Mouse (Mus musculus) kidney, adult 2 months (tissue): ENCODE measurements around the gene Pcca. TPM values are rescaled to one million over a fixed set of nuclear protein-coding genes. Genes with fewer than 3 reads are reported as not detected.

Experiments
- DNase-seq: peaks from one replicate; pipeline ENCODE4 v3.0.0; 2021
- H3K27ac ChIP-seq: fragments of 200-500 bp; 2 replicates; pipeline ENCODE4 v1.5.1; 2012; ENCODE audit warnings: low read depth, low read length, control low read depth, inconsistent platforms; ENCODE audit not compliant: insufficient read depth
- H3K27me3 ChIP-seq: fragments of 200-500 bp; replicated peaks from 2 replicates; pipeline ENCODE4 v1.6.1; 2012; ENCODE audit warnings: mild to moderate bottlenecking, moderate library complexity, low read length, inconsistent platforms; ENCODE audit not compliant: control insufficient read depth, insufficient read depth
- H3K36me3 ChIP-seq: fragments of 200-500 bp; 2 replicates; pipeline ENCODE4 v1.6.1; 2012; ENCODE audit warnings: mild to moderate bottlenecking, moderate library complexity, low read length, inconsistent platforms; ENCODE audit not compliant: control insufficient read depth, insufficient read depth
- H3K4me1 ChIP-seq: fragments of 200-500 bp; 2 replicates; pipeline ENCODE4 v1.6.1; 2011; ENCODE audit warnings: low read length; ENCODE audit not compliant: control insufficient read depth, insufficient read depth
- H3K4me3 ChIP-seq: fragments of 200-500 bp; 2 replicates; pipeline ENCODE4 v1.5.1; 2011; ENCODE audit warnings: mild to moderate bottlenecking, low read depth, low read length, control low read depth; ENCODE audit not compliant: insufficient read depth
- CTCF ChIP-seq: fragments of 200-500 bp; conservative IDR thresholded peaks from 2 replicates; pipeline ENCODE4 v1.5.1; 2011; ENCODE audit warnings: low read depth, mild to moderate bottlenecking, control low read depth, low read length, moderate library complexity, mixed read lengths; ENCODE audit not compliant: insufficient read depth, insufficient read length
- POLR2A ChIP-seq: fragments of 200-500 bp; IDR thresholded peaks from one replicate; pipeline ENCODE4 v1.6.1; 2011; ENCODE audit warnings: low read depth, low read length, control low read depth
- WGBS: fragments of 180-500 bp; shearing (Covaris S2); methylation state at CpG from one replicate; pipeline ENCODE4 v1.1.7; 2018; 5-methylcytosine and 5-hydroxymethylcytosine counted together
- polyA plus RNA-seq: library from polyadenylated mRNA; depleted of rRNA; stranded (reverse); fragments of >200 nt; gene quantifications from 2 replicates; pipeline ENCODE4 v1.2.3, GENCODE M21; 2012

Pcca gene
- polyA plus RNA-seq, 1 experiment, result 77.1 TPM

- TF ChIP-seq CTCF (no peak), POLR2A (no peak)
- DNase-seq, result no peak
- H3K4me1 ChIP-seq, result no peaks in the 10 kb centered on the region
- H3K27me3 ChIP-seq, result no peaks in the 10 kb centered on the region
- H3K27ac ChIP-seq, result no peak overlapping the region
- H3K4me3 ChIP-seq, result no peak overlapping the region
- H3K36me3 ChIP-seq, result no peaks in the 10 kb centered on the region
- 94% methylated on average over 7 of the region's 7 CpGs for WGBS
Observed at GRCm38 (mm10) chr14:122687398-122687797, 153.3 kb downstream of the Pcca start.

GRCm38 (mm10) chr14:122688378-122688777 is 154.3 kb downstream of the Pcca start:
- H3K36me3 ChIP-seq, result no peaks in the 10 kb centered on the region; the same call in 1 of the 2 replicates
- no peak overlapping the region for H3K27ac ChIP-seq
- no peak for TF ChIP-seq CTCF
- TF ChIP-seq POLR2A, result no peak
- DNase-seq, result no peak
- no peaks in the 10 kb centered on the region for H3K27me3 ChIP-seq
- 97% methylated on average over 4 of the region's 4 CpGs for WGBS
- H3K4me1 ChIP-seq, result no peaks in the 10 kb centered on the region
- H3K4me3 ChIP-seq, result no peak overlapping the region

- DNase-seq, result no peak
- peaks cover 2% of the 10 kb centered on the region for H3K36me3 ChIP-seq
- H3K4me3 ChIP-seq, result no peak overlapping the region
- no peaks in the 10 kb centered on the region for H3K4me1 ChIP-seq
- WGBS, result 77% methylated on average over 17 of the region's 17 CpGs
- no peaks in the 10 kb centered on the region for H3K27me3 ChIP-seq
- no peak overlapping the region for H3K27ac ChIP-seq
- TF ChIP-seq CTCF (no peak), POLR2A (no peak)
Observed at GRCm38 (mm10) chr14:122689136-122689815, 155.2 kb downstream of the Pcca start.

GRCm38 (mm10) chr14:122691555-122691954 is 157.4 kb downstream of the Pcca start:
- no peak for DNase-seq
- H3K36me3 ChIP-seq, result peaks cover 2% of the 10 kb centered on the region
- H3K27ac ChIP-seq, result no peak overlapping the region
- no peak overlapping the region for H3K4me3 ChIP-seq
- no peaks in the 10 kb centered on the region for H3K27me3 ChIP-seq
- H3K4me1 ChIP-seq, result no peaks in the 10 kb centered on the region
- TF ChIP-seq POLR2A (no peak), CTCF (no peak)
- 91% methylated on average over 1 of the region's 1 CpGs for WGBS

- H3K36me3 ChIP-seq, result peaks cover 4% of the 10 kb centered on the region; the same call in 1 of the 2 replicates
- H3K4me1 ChIP-seq, result no peaks in the 10 kb centered on the region
- no peaks in the 10 kb centered on the region for H3K27me3 ChIP-seq
- TF ChIP-seq POLR2A, result no peak
- TF ChIP-seq CTCF, result no peak
- no peak overlapping the region for H3K4me3 ChIP-seq
- no peak for DNase-seq
- 57% methylated on average over 1 of the region's 1 CpGs for WGBS
- no peak overlapping the region for H3K27ac ChIP-seq
Observed at GRCm38 (mm10) chr14:122700333-122700732, 166.2 kb downstream of the Pcca start.

GRCm38 (mm10) chr14:122713793-122714192 is 179.7 kb downstream of the Pcca start:
- WGBS, result 96% methylated on average over 5 of the region's 5 CpGs

GRCm38 (mm10) chr14:122714911-122715310 is 180.8 kb downstream of the Pcca start:
- no peak for TF ChIP-seq CTCF
- TF ChIP-seq POLR2A, result no peak
- Histone ChIP-seq H3K27me3 (no peaks in the 10 kb centered on the region), H3K27ac (no peak overlapping the region), H3K36me3 (no peaks in the 10 kb centered on the region), H3K4me1 (0 out of 2 replicates have a peak, but pooled peaks cover 3% of the 10 kb centered on the region), H3K4me3 (no peak overlapping the region)
- no peak for DNase-seq
- 50% methylated on average over 1 of the region's 1 CpGs for WGBS

More at GRCm38 (mm10) chr14:122713793-122714192, 179.7 kb downstream of the Pcca start:
- H3K36me3 ChIP-seq, result no peaks in the 10 kb centered on the region
- H3K27ac ChIP-seq, result no peak overlapping the region
- TF ChIP-seq POLR2A, result no peak
- no peak for TF ChIP-seq CTCF
- DNase-seq, result no peak
- no peaks in the 10 kb centered on the region for H3K4me1 ChIP-seq
- no peak overlapping the region for H3K4me3 ChIP-seq
- no peaks in the 10 kb centered on the region for H3K27me3 ChIP-seq

- H3K27me3 ChIP-seq, result no peaks in the 10 kb centered on the region
- no peak for DNase-seq
- no peak overlapping the region for H3K4me3 ChIP-seq
- 0 out of 2 replicates have a peak, but pooled peaks cover 3% of the 10 kb centered on the region for H3K4me1 ChIP-seq
- H3K27ac ChIP-seq, result no peak overlapping the region
- no peaks in the 10 kb centered on the region for H3K36me3 ChIP-seq
- TF ChIP-seq CTCF (no peak), POLR2A (no peak)
Observed at GRCm38 (mm10) chr14:122716057-122716456, 181.9 kb downstream of the Pcca start.
